Mouse (Mus musculus) kidney, embryonic 14.5 days (tissue): ENCODE measurements at regions not wholly inside any gene's neighbourhood (a gene's known extent, or its start where the extent isn't known, plus 50 kb on each side); places are given as distances from the start of the nearest gene placed in this dataset.
"Not testable (repeated sequence)": the region's sequence is repeated elsewhere in the genome, so short reads cannot be mapped to it uniquely, and the experiment has no call there.

Experiments used
- ATAC-seq: fragments of 200-750 bp; cut with Nextera tagmentation; 2 replicates; pipeline ENCODE4 v1.8.0; 2017; ENCODE audit warnings: moderate number of reproducible peaks, mild to moderate bottlenecking, moderate TSS enrichment, moderate library complexity; ENCODE audit not compliant: low FRiP score, low TSS enrichment
- H3K27ac ChIP-seq: fragments of 300-500 bp; sonication (generic); 2 replicates; pipeline ENCODE4 v1.5.1; 2014; ENCODE audit warnings: low read depth, mild to moderate bottlenecking, low read length, moderate library complexity, mixed read lengths
- H3K27me3 ChIP-seq: fragments of 300-500 bp; sonication (generic); 2 replicates; pipeline ENCODE4 v1.6.1; 2014; ENCODE audit warnings: mild to moderate bottlenecking, low read length; ENCODE audit not compliant: control insufficient read depth, insufficient read depth
- H3K36me3 ChIP-seq: fragments of 300-500 bp; sonication (generic); 2 replicates; pipeline ENCODE4 v1.6.1; 2014; ENCODE audit warnings: low read length, mixed read lengths; ENCODE audit not compliant: control insufficient read depth, insufficient read depth
- H3K4me1 ChIP-seq: fragments of 300-500 bp; sonication (generic); 2 replicates; pipeline ENCODE4 v1.6.1; 2014; ENCODE audit warnings: low read length, mixed read lengths; ENCODE audit not compliant: control insufficient read depth, insufficient read depth
- H3K4me2 ChIP-seq: fragments of 300-500 bp; sonication (generic); replicated peaks from 2 replicates; pipeline ENCODE4 v1.6.1; 2014; ENCODE audit warnings: low read depth, mild to moderate bottlenecking, low read length
- H3K4me3 ChIP-seq: fragments of 300-500 bp; sonication (generic); 2 replicates; pipeline ENCODE4 v1.5.1; 2014; ENCODE audit warnings: mild to moderate bottlenecking, low read length
- H3K9ac ChIP-seq: fragments of 300-500 bp; sonication (generic); 2 replicates; pipeline ENCODE4 v1.6.1; 2014; ENCODE audit warnings: low read depth, mild to moderate bottlenecking, low read length, moderate library complexity
- H3K9me3 ChIP-seq: fragments of 300-500 bp; sonication (generic); 2 replicates; pipeline ENCODE4 v1.6.1; 2016; ENCODE audit warnings: low read length; ENCODE audit not compliant: control insufficient read depth
- WGBS: fragments of 180-500 bp; shearing (Covaris S2); extraction: QIAGEN DNeasy Blood & Tissue Kit; methylation state at CpG from one replicate; pipeline ENCODE4 v1.1.7; 2014; 5-methylcytosine and 5-hydroxymethylcytosine counted together

DNA sequence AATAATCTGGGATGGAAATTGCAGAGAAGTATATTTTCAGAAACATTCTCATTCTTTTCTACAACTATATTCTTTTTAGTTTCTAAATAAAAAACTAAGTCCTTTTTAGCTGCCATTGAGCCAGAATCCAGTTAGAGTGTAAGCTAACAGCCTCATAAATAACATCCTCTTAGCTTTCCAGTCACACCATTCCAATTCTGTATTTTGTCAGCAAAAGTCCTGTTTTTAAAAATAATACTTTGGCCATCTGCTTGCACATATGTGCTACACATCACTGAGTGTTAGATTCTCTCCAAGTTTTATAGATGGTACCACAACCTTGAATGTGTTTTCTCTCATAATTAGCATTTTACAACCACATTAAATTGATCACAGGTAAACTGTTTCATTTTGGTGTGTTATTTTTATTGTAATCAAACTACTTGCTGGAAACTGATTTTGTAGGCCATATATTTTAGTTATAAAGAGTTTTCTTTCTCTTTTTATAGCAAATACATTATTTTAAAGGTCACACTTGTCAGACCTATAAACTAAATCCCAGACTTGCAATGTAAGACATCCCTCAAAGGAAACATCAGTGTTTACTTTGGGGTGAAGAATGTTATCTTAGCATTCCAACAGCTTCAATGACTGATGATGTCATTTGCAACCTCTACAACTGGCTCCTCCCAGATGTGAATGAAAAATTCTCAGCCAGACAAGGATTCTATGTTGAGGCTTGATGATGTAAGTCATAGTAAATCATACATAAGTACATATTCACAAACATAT, 1878.9 kb upstream of the Flrt2 start:
- ATAC-seq = peak; percentile 66; the same call in 1 of the 2 replicates
- H3K9me3 ChIP-seq = no peaks in the 10 kb centered on the region

DNA sequence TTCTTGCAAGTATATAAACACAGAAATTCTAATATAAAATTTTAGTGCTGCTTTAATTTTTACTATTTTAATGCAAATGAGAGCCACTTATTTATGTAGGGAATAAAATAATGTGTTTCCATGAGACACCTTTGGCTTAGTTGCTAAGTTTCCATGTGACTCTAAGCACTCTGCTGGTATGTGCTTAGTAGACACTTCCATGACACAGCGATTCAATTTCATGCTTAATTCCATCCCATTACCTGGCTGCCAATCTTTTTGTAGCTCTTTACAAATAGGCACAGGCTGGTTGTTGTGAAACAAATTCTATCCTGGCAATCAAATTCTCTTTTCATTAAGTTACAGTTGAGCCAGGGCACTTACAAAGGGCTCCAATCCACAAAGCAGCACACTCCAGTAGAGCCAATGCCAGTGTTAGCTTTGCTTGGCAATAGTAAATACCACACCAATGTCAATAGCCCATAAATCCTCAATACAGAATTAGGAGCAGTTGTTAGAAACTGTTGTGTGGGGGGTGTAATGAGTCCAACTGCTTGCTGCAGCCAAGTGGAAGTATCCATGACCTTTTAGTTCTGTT, 1841.0 kb upstream of the Flrt2 start:
- Histone ChIP-seq H3K27me3 (no peaks in the 10 kb centered on the region), H3K4me3 (no peak overlapping the region), H3K9ac (no peak overlapping the region), H3K4me2 (no peak overlapping the region), H3K36me3 (no peaks in the 10 kb centered on the region), H3K4me1 (no peaks in the 10 kb centered on the region), H3K9me3 (no peaks in the 10 kb centered on the region), H3K27ac (no peak overlapping the region)
- ATAC-seq = no peak
- 88% methylated on average over 1 of the region's 1 CpGs for WGBS

More for the DNA sequence above, 1878.9 kb upstream of the Flrt2 start:
- H3K4me1 ChIP-seq = no peaks in the 10 kb centered on the region
- H3K9ac ChIP-seq = no peak overlapping the region
- H3K36me3 ChIP-seq = no peaks in the 10 kb centered on the region
- H3K27me3 ChIP-seq = no peaks in the 10 kb centered on the region
- H3K4me2 ChIP-seq = no peak overlapping the region
- H3K4me3 ChIP-seq = no peak overlapping the region
- H3K27ac ChIP-seq = no peak overlapping the region

DNA sequence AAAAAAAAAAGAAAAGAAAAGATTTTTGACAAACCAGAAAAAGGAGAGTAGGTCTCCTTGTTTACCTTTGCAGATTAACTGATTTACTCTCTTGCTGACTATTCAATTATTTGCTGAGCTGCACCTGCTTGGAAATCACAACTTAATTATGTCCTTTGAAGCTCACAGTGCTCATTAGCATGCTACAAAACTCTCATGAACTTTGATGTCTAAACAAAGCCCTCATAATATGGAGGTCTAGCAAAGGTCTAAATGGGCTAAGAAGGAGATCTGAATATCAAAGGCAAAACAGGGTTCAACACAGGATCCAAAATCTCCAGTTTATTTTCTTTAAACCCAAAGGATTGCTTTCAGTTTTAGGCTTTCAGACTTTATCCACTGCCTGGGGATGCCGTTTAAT, 1840.4 kb upstream of the Flrt2 start:
- Histone ChIP-seq H3K9me3 (no peaks in the 10 kb centered on the region), H3K36me3 (no peaks in the 10 kb centered on the region), H3K4me2 (no peak overlapping the region), H3K27me3 (no peaks in the 10 kb centered on the region), H3K4me3 (no peak overlapping the region), H3K4me1 (no peaks in the 10 kb centered on the region), H3K27ac (no peak overlapping the region), H3K9ac (no peak overlapping the region)
- no peak for ATAC-seq
- WGBS = 38% methylated on average over 1 of the region's 1 CpGs

DNA sequence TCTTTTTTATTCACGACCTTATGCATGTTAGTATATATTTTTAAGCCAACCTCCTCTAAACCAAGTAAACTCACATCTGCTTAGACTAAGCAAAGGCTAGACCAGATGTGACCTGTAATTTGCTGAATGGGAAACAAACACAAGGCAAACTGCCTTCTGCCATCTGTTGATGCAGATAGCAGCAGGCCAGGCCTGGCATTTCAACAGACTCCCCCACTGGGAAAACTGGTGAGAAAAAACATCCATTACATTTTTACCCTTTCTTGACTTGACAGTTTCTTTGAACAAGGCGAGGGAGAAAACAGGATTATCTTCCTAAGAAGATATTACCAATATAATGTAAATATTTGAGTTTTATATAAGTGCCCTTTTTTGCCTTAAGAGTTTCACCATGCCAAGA, 1806.1 kb upstream of the Flrt2 start:
- no peak for ATAC-seq
- no peak overlapping the region for H3K27ac ChIP-seq
- 83% methylated on average over 2 of the region's 2 CpGs for WGBS

DNA sequence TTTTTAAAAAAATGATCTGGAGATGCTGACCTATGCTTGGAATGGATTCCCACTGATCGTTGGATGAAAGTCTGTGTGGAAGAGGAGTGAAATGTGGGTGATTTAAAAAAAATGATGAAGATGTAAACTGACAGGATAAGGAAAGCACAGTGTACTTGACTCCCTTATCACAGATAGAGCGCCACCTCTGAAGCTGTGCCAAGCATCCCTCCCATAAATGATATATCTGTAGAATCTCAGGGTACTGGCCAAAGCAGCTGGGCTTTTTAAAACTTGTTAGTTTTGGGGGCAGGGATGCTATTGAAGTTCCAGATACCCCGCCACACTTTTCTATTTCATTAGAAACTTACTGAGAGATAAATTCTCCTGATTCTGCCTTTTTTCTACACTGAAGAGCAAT, 1801.9 kb upstream of the Flrt2 start:
- no peaks in the 10 kb centered on the region for H3K4me1 ChIP-seq
- no peaks in the 10 kb centered on the region for H3K27me3 ChIP-seq
- no peaks in the 10 kb centered on the region for H3K9me3 ChIP-seq
- H3K4me3 ChIP-seq = no peak overlapping the region
- H3K27ac ChIP-seq = no peak overlapping the region
- WGBS = 63% methylated on average over 3 of the region's 3 CpGs
- H3K9ac ChIP-seq = no peak overlapping the region
- H3K4me2 ChIP-seq = no peak overlapping the region
- ATAC-seq = no peak
- H3K36me3 ChIP-seq = no peaks in the 10 kb centered on the region

More for the DNA sequence above, 1806.1 kb upstream of the Flrt2 start:
- Histone ChIP-seq H3K4me2 (no peak overlapping the region), H3K9me3 (no peaks in the 10 kb centered on the region), H3K36me3 (no peaks in the 10 kb centered on the region), H3K27me3 (no peaks in the 10 kb centered on the region), H3K4me3 (no peak overlapping the region), H3K9ac (no peak overlapping the region), H3K4me1 (no peaks in the 10 kb centered on the region)

DNA sequence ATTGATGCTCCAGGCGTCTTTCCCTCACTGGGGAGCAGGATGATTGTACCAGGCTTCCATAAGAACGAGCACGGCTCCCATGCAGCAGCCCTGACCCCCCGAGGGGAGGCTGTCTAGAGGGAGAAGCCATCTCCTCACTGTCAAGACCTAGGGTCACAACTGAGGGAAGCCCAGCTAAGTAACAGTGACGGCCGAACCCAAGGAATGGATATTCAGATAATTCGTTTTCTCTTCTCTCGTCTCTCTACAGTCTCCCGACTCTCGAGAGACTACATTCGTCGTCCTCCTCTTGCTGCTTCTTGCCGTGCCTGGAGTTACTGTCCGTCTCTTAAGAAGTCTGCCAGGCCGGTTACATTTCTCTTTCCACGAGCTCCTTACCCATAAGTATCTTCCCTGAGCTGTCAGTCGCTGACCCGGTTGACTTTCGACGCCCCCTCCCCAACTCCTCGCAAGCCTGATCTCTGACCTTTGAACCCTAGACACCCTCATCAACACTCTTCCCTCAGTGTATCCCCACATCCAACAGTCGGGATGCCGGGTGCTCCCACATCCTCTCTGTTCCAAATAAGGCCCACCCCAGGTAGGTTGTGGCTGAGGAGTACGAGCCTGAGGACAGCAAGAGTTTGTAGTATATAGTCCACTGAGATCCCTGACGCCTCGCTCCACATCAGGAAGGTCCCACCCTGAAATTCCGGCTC, 1763.3 kb upstream of the Flrt2 start:
- WGBS = 83% methylated on average over 1 of the region's 27 CpGs
- H3K9ac ChIP-seq, H3K36me3 ChIP-seq, H3K9me3 ChIP-seq, H3K27ac ChIP-seq, H3K4me2 ChIP-seq, H3K27me3 ChIP-seq, H3K4me3 ChIP-seq, H3K4me1 ChIP-seq: not testable (repeated sequence)
- ATAC-seq = peak; percentile 87

DNA sequence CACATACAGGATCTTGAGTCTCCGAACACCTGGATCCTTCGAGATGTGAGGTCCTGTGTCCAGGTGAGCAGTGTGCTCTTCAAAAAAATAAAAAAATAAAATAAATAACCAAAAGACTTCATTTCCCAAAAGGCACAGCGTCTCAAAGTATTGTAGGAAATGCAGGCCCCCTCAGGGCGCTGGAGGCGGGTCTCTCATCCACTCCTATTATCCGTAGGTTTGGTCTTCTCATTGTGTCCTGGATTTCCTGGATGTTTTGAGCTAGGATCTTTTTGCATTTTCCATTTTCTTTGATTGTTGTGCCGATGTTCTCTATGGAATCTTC, 1762.8 kb upstream of the Flrt2 start:
- not testable (repeated sequence) for ATAC-seq

DNA sequence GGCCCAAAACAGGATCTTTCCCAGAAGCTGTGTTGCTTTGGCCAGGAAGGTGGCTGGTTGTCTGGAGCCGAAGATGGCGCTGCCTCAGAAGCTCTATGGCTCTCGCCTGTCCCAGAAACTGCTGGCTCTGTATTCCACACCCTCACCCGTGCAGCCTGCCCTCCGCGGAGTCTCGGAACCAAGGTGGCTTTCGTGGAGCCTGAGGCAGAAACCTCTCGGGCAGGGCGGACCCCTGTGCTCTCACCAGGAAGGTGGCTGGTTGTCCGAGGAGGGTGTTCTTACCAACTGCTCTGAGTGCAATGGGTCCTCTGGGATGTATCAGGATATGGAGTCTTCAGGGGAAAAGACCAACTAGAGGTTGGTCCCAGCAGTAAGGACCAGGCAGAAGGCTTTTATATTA, 1761.8 kb upstream of the Flrt2 start:
- not testable (repeated sequence) for H3K4me1 ChIP-seq, H3K36me3 ChIP-seq, H3K4me3 ChIP-seq, H3K4me2 ChIP-seq, H3K9me3 ChIP-seq, H3K27me3 ChIP-seq, ATAC-seq, H3K9ac ChIP-seq, H3K27ac ChIP-seq
- WGBS = 94% methylated on average over 10 of the region's 11 CpGs

More for the DNA sequence above, 1762.8 kb upstream of the Flrt2 start:
- H3K36me3 ChIP-seq, H3K27ac ChIP-seq, H3K4me3 ChIP-seq, H3K4me2 ChIP-seq, H3K27me3 ChIP-seq, H3K9me3 ChIP-seq, H3K4me1 ChIP-seq, H3K9ac ChIP-seq: not testable (repeated sequence)
- WGBS = 93% methylated on average over 4 of the region's 7 CpGs

DNA sequence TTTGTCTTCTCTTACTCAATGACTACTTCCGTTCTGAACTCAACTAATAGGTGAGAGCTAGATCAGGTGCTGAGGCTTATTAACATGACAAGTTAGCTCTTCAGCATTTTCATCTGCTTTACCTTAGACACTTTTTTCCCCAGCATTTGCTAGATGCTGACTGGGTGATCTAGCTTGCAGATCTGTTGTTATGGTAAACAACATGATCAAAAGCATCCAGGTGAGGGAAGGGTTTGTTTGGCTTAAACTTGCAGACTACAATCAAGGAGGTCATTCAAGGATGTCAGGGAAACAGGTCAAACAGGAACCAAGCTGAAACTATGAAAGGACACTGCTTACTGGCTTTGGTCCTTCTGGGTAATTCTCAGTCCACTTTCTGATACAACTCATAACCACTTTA, 1731.2 kb upstream of the Flrt2 start:
- no peaks in the 10 kb centered on the region for H3K36me3 ChIP-seq
- no peak for ATAC-seq
- H3K27ac ChIP-seq = no peak overlapping the region
- WGBS = 84% methylated on average over 1 of the region's 1 CpGs
- H3K4me2 ChIP-seq = no peak overlapping the region
- H3K4me1 ChIP-seq = no peaks in the 10 kb centered on the region
- H3K27me3 ChIP-seq = no peaks in the 10 kb centered on the region
- no peaks in the 10 kb centered on the region for H3K9me3 ChIP-seq
- H3K4me3 ChIP-seq = no peak overlapping the region
- no peak overlapping the region for H3K9ac ChIP-seq
